Mouse (Mus musculus) liver, postnatal 0 days (tissue): ENCODE results near the gene Vegfa. TPM values are rescaled to one million over a fixed set of nuclear protein-coding genes. Genes with fewer than 3 reads are reported as not detected.

Experiments
- ATAC-seq: fragments of 200-750 bp; cut with Nextera tagmentation; 2 replicates; pipeline ENCODE4 v1.8.0; 2017; ENCODE audit warnings: mild to moderate bottlenecking, moderate library complexity
- DNase-seq: peaks from one replicate; pipeline ENCODE4 v3.0.0-alpha.2; 2016
- H3K27ac ChIP-seq: fragments of 300-500 bp; sonication (generic); 2 replicates; pipeline ENCODE4 v1.5.1; 2014; ENCODE audit warnings: antibody characterized with exemption, moderate library complexity, mild to moderate bottlenecking, low read depth
- H3K27me3 ChIP-seq: fragments of 300-500 bp; sonication (generic); 2 replicates; pipeline ENCODE4 v1.6.1; 2014; ENCODE audit warnings: low read length, control low read depth, mixed read lengths; ENCODE audit not compliant: insufficient read depth
- H3K36me3 ChIP-seq: fragments of 300-500 bp; sonication (generic); replicated peaks from 2 replicates; pipeline ENCODE4 v1.6.1; 2014; ENCODE audit warnings: mild to moderate bottlenecking, control low read depth, low read length, moderate library complexity, mixed read lengths; ENCODE audit not compliant: insufficient read depth
- H3K4me1 ChIP-seq: fragments of 300-500 bp; sonication (generic); 2 replicates; pipeline ENCODE4 v1.6.1; 2014; ENCODE audit warnings: antibody characterized with exemption, mild to moderate bottlenecking, control low read depth; ENCODE audit not compliant: insufficient read depth
- H3K4me2 ChIP-seq: fragments of 300-500 bp; sonication (generic); 2 replicates; pipeline ENCODE4 v1.6.1; 2014; ENCODE audit warnings: low read depth, mild to moderate bottlenecking, low read length, moderate library complexity, mixed read lengths
- H3K4me3 ChIP-seq: fragments of 300-500 bp; sonication (generic); 2 replicates; pipeline ENCODE4 v1.5.1; 2014; ENCODE audit warnings: low read depth, low read length
- H3K9ac ChIP-seq: fragments of 300-500 bp; sonication (generic); replicated peaks from 2 replicates; pipeline ENCODE4 v1.6.1; 2014; ENCODE audit warnings: mild to moderate bottlenecking, moderate library complexity
- H3K9me3 ChIP-seq: fragments of 300-500 bp; sonication (generic); 2 replicates; pipeline ENCODE4 v1.6.1; 2016; ENCODE audit warnings: mild to moderate bottlenecking, control low read depth, low read length, mixed read lengths
- CTCF ChIP-seq: sonication (generic); IDR thresholded peaks from 2 replicates; pipeline ENCODE4 v1.5.1; 2016; ENCODE audit warnings: antibody characterized with exemption, low read depth
- EP300 ChIP-seq: IDR thresholded peaks from 2 replicates; pipeline ENCODE4 v1.6.1; 2016; ENCODE audit warnings: antibody characterized with exemption, low read depth, mild to moderate bottlenecking
- WGBS: fragments of 180-500 bp; shearing (Covaris S2); extraction: QIAGEN DNeasy Blood & Tissue Kit; methylation state at CpG from one replicate; pipeline ENCODE4 v1.1.7; 2014; ENCODE audit not compliant: insufficient replicate concordance; 5-methylcytosine and 5-hydroxymethylcytosine counted together
- polyA plus RNA-seq: library from polyadenylated mRNA; unstranded; fragments of >200 nt; fragmentation: Nextera tagmentation; extraction: Ambion mirVana; gene quantifications from 2 replicates; pipeline ENCODE4 v1.2.1, GENCODE M21; 2015

Gene Vegfa
- polyA plus RNA-seq, 1 experiment from 2014 or later: 3.1 TPM

DNA sequence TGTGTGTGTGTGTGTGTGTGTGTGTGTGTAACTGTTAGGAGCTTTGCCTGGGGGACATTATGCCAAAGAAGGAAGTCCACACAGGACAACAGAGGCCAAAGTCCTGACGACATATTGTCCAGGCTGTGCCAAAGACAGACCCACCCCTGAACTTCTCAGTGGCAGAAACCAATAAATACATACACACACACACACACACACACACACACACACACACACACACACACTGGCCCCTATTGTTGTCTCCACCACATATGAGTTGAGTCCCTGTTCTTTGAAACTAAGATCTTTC is 44.0 kb upstream of the Vegfa start:
- Histone ChIP-seq H3K4me3 (no peak overlapping the region), H3K27me3 (no peaks in the 10 kb centered on the region), H3K36me3 (no peaks in the 10 kb centered on the region), H3K9ac (no peak overlapping the region), H3K27ac (no peak overlapping the region), H3K4me2 (no peak overlapping the region), H3K4me1 (peaks cover 19% of the 10 kb centered on the region), H3K9me3 (peaks cover 2% of the 10 kb centered on the region; the same call in 1 of the 2 replicates)
- TF ChIP-seq CTCF (no peak), EP300 (no peak)
- WGBS: 46% methylated on average over 1 of the region's 1 CpGs
- no peak for DNase-seq
- ATAC-seq: no peak

DNA sequence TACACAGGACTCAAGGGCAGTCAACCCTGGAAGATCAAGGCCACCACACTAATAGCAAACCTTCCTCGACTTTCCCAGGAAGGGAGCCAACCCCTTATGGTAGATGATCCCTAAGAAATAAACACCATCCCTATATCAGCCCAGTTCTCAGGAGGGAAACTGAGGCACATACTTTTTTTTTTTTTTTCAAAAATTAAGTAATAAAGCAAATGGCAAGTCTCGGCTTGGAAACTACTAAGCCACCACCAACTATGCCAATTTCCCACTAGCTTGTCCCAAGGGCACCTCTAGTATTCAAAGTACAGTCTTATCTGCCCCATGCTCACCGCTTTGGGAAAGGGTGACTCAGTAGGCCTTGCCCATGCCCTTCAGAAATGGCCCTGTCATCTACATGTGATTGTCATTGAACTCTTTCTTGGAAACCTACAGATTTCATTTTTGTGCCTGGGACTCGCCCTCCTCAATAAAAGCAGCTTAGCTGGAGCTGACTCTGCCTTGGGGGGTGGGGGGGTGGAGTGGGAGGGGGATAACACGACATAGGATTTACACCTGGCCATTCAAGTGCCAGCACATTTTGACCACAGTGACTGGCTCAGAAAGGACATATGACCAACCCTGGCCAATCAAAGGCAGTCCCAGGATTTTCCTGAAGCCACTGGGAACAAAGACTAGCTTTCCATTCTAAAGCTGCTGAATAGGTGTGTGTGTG is 43.5 kb upstream of the Vegfa start:
- no peak for ATAC-seq
- 62% methylated on average over 5 of the region's 5 CpGs for WGBS
- TF ChIP-seq EP300 (no peak), CTCF (no peak)
- Histone ChIP-seq H3K4me1 (peaks cover 19% of the 10 kb centered on the region), H3K4me3 (no peak overlapping the region), H3K9me3 (peaks cover 2% of the 10 kb centered on the region; the same call in 1 of the 2 replicates), H3K4me2 (no peak overlapping the region), H3K9ac (no peak overlapping the region), H3K27ac (no peak overlapping the region), H3K27me3 (no peaks in the 10 kb centered on the region), H3K36me3 (no peaks in the 10 kb centered on the region)
- DNase-seq: no peak

DNA sequence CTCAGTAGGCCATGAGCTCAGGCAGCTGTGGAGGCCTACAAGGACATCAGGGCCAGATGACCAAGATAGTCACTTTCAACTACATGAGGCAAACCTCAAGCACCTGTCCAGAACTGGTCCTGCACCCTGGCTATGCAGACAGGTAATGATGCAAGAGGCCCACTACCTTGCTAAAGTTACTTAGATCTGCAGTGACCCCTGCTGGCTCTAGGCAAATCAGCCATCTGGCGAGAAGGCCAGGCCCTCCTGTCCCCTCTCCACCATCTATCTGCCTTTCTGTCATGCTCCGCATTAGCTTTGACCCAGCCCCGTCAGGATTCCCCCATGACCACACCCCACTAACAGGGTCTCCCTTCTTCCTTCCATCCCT is 42.9 kb upstream of the Vegfa start:
- no peaks in the 10 kb centered on the region for H3K27me3 ChIP-seq
- H3K4me1 ChIP-seq: peaks cover 19% of the 10 kb centered on the region
- TF ChIP-seq CTCF: peak; percentile 76
- TF ChIP-seq EP300: no peak
- H3K9me3 ChIP-seq: peaks cover 2% of the 10 kb centered on the region; the same call in 1 of the 2 replicates
- H3K9ac ChIP-seq: no peak overlapping the region
- DNase-seq: peak; percentile 69
- no peaks in the 10 kb centered on the region for H3K36me3 ChIP-seq
- no peak overlapping the region for H3K4me2 ChIP-seq
- WGBS: 28% methylated on average over 3 of the region's 3 CpGs
- ATAC-seq: peak; percentile 66
- H3K27ac ChIP-seq: no peak overlapping the region
- H3K4me3 ChIP-seq: no peak overlapping the region

DNA sequence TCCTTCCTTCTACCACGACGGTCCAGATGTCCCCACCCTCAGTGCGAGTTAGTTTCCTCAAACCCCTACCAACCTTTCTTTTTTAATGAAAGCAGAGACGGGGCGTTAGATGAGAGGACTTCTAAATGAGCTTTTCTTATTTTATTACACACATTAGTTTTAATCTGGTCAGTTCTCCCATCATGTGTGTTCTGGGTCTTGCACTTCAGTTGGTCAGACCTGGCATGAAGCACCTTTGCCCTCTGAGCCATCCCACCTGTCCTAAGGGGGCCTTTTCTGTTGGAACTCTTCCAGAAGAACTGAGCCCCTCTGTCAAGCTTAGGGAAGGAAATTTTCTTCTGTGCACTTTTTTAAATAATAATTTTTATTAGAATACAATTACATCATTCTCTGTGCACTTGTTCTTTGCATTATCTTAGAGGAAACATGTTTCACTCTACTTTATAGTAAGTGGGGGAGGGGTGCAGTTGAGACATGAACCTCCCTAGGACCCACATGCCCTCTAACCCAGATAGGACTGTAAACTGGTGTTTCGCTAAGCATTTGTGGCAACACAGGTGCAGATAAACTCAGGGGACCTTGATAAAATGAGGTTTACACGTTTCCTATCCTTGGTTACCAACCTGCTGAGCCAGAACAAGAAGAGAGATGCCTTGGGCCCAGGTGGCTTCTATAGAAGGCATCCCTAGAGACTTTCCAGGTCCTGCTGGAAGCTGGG is 42.4 kb upstream of the Vegfa start:
- peak overlapping the region; percentile 74 for H3K4me2 ChIP-seq
- H3K9ac ChIP-seq: 0 out of 2 replicates have a peak overlapping the region, but pooled peaks have one; percentile 26
- no peaks in the 10 kb centered on the region for H3K36me3 ChIP-seq
- WGBS: 20% methylated on average over 7 of the region's 7 CpGs
- DNase-seq (no peak), ATAC-seq (peak; percentile 32)
- H3K27me3 ChIP-seq: no peaks in the 10 kb centered on the region
- 0 out of 2 replicates have a peak overlapping the region, but pooled peaks have one; percentile 6 for H3K27ac ChIP-seq
- H3K4me3 ChIP-seq: peak overlapping the region; percentile 24
- peaks cover 19% of the 10 kb centered on the region for H3K4me1 ChIP-seq
- H3K9me3 ChIP-seq: peaks cover 2% of the 10 kb centered on the region; the same call in 1 of the 2 replicates
- TF ChIP-seq CTCF: no peak
- no peak; the same call in 1 of the 2 replicates for TF ChIP-seq EP300

- ATAC-seq: peak; percentile 87
- no peaks in the 10 kb centered on the region for H3K27me3 ChIP-seq
- H3K4me2 ChIP-seq: peak overlapping the region; percentile 74
- 0 out of 2 replicates have a peak overlapping the region, but pooled peaks have one; percentile 6 for H3K27ac ChIP-seq
- peaks cover 19% of the 10 kb centered on the region for H3K4me1 ChIP-seq
- 6% methylated on average over 23 of the region's 23 CpGs for WGBS
- H3K4me3 ChIP-seq: peak overlapping the region; percentile 24
- TF ChIP-seq EP300 (peak; percentile 59; the same call in 1 of the 2 replicates), CTCF (no peak)
- H3K9ac ChIP-seq: peak overlapping the region; percentile 26; the same call in 1 of the 2 replicates
- no peaks in the 10 kb centered on the region for H3K36me3 ChIP-seq
- DNase-seq: peak; percentile 90
- no peaks in the 10 kb centered on the region for H3K9me3 ChIP-seq
Observed at GRCm38 (mm10) chr17:46073730-46074301, 41.6 kb upstream of the Vegfa start.

DNA sequence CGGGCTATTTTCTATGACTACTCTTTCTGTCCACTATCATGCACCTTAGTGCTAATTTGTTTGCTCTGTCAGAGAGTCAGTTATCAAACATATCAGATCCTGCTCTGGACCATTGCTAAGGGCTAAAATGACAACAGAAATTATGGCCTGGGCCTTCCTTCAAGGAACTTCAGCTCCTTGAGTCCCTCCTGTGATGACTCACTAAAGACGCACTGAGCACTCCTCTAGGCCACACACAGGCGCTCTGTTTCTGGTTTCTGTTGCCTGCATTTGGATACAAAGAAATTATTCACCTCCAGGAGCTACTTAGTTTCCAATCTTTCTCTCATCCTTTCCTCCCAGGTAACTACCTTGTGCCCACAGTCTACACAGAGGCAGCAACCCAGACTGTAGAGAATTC is 39.4 kb upstream of the Vegfa start:
- Histone ChIP-seq H3K4me3 (no peak overlapping the region), H3K36me3 (no peaks in the 10 kb centered on the region), H3K4me1 (peaks cover 19% of the 10 kb centered on the region), H3K4me2 (no peak overlapping the region), H3K27ac (no peak overlapping the region), H3K27me3 (no peaks in the 10 kb centered on the region), H3K9me3 (no peaks in the 10 kb centered on the region), H3K9ac (no peak overlapping the region)
- TF ChIP-seq CTCF: no peak
- ATAC-seq: no peak
- 82% methylated on average over 3 of the region's 3 CpGs for WGBS
- no peak for DNase-seq
